Mouse (Mus musculus): ENCODE results near the gene Gp1ba.

Gene Gp1ba

GRCm38 (mm10) chr11:70669582-70670345, 30.8 kb downstream of the Gp1ba start:
- DNase-seq (ENCODE audit: low spot score in 2 of 2) = peak in 1 of 2 experiments; percentile 65

DNA sequence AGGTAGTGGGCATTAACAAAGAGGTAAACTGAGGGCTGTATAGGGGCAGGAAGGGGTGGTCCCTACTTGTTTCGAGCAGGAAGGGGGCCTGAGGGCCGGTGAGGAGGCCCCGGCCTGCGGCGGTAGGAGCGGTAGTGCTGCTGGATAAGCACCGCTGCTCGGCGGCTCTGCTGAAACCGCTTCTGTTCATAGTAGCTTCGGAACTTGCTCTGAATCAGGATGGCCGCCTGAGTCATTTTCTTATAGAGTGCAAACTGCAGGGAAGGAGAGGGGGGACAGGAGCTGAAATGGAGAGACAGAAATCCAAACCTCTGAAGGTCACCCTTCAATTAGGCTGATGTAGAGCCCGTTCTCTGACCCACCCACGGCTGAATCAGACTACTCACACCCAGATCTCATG, 31.6 kb downstream of the Gp1ba start:
- no peak for DNase-seq (ENCODE audit: low spot score in 2 of 2)

DNA sequence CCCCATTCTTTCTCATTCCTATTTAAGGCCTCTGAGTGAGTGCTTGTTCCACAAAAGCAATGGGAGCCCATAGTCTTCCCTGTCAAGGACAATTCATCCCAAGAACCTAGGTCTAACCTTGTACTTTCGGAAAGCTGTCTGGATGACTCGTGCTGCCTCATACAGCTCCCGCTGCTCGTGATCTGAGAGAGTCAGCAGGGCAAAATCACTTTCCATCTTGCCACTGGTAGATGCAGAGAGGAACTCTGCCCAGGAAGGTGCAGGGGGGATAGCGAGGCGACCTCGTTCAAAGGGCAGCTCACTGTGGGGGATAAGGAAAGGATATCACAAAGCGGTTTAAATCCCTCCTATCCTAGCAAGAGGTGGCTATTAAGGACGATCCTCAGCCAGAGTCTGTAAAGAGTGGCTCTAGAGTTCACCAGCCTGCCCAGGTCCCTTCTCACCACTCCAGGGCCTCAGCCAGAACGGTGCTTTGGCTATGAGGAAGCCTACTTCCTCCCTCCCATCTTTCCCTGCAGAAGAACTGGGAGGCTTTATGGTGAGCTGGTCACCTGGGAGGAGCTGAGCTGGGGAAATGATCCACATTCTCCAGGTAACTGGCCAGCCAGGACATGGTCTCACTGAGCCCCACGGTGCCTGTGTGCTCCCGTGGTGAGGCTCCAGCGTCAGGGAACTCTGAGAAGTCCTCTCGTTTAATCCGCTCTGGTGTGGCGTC, 32.6 kb downstream of the Gp1ba start:
- DNase-seq (ENCODE audit: low spot score in 2 of 2) = no peak

DNA sequence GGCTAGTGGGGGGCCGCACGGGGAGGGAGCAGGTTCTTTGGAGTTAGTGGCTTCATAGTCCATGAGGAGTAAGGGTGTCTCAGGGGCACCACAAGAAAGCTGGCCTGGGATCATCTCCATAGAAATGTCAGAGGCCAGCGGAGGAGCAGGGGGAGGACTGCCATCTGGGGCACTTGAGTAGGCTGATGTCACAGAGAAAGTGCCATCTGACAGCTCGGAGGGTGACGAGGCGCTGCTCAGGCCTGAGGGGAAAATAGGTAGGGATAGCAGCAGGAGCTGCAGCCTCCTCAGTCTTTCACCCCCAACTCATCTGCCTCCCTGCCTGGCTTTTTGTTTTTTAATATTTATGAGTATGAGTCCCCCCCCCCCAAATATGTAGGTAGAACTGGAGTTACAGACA, 35.1 kb downstream of the Gp1ba start:
- DNase-seq (ENCODE audit: low spot score in 2 of 2) = no peak

DNA sequence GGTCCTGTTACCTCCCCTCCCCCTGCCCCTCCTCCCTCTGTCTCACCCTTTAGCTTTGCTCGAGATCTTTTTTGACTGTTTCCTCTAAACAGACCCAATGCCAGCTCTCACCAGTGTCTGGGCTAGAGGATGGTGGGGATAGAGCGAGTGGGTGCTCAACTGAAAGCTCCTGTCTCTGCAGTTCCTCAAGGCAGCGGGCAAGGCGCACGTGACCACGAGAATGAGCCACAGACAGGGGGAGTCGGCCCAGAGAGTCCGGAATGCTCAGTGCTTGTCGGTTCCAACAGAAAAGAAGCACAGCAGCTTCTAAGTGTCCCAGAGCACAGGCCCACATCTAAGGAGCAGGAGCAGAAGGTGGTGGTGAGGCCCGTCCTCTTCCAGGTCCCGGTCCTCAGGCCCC, 35.6 kb downstream of the Gp1ba start:
- no peak for DNase-seq (ENCODE audit: low spot score in 2 of 2)

- DNase-seq (ENCODE audit: low spot score in 2 of 2) = no peak
Measured at GRCm38 (mm10) chr11:70678092-70678491, 39.2 kb downstream of the Gp1ba start.

GRCm38 (mm10) chr11:70678576-70678975, 39.7 kb downstream of the Gp1ba start:
- no peak for DNase-seq (ENCODE audit: low spot score in 2 of 2)

GRCm38 (mm10) chr11:70679361-70679760, 40.4 kb downstream of the Gp1ba start:
- DNase-seq (ENCODE audit: low spot score in 2 of 2) = no peak

GRCm38 (mm10) chr11:70679894-70680293, 41.0 kb downstream of the Gp1ba start:
- no peak for DNase-seq (ENCODE audit: low spot score in 2 of 2)

DNA sequence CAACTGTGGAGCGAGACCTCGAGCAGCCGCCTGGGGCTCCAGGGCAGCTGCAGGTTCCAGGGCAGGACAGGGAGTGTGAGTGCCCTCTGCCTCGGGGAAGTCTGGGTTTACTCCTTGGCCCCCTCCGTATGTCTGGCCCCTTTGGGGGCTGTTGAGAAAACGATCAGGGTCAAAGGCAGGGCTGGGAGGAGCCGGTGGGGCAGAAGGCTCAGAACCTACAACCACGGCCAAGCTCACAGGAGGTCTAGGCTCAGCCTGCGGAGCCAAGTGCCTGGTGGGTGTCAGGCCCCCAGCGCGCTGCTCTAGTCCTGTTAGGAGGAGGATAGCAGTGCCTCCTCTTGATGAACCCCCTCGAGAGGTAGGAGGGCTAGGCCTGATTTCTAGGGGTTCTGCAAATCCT, 42.2 kb downstream of the Gp1ba start:
- DNase-seq (ENCODE audit: low spot score in 2 of 2) = no peak

DNA sequence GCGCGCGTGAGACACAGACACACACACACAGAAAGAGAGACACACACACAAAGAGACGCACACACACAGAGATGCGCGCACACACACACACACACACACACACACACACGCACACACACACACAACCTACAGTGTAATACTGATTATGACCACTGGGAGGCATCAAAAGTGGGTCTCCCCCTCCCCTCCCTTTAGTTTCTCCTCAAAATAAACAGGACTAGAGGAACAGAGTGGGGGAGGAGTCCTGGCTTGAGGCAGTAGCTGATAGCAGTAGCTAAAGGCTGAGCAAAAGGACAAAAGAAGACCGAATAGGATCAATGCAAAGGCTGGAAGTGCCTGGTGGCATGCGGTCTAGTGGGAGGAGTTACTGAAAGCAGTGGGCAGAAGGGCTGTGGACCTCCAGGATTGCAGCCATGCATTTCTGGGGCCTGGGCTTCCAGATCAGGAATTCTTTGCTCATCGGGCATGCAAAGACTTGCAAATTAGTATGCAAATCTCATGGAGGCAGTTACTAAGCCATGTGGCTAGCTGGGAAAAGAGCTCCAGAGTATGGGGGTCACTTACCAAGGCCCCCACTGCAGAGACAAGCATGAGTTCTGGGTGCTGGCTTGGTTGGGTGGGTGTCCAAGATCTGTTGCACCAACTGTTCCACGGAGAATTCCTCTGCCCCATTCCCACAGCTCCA, 43.1 kb downstream of the Gp1ba start:
- no peak for DNase-seq (ENCODE audit: low spot score in 2 of 2)

DNA sequence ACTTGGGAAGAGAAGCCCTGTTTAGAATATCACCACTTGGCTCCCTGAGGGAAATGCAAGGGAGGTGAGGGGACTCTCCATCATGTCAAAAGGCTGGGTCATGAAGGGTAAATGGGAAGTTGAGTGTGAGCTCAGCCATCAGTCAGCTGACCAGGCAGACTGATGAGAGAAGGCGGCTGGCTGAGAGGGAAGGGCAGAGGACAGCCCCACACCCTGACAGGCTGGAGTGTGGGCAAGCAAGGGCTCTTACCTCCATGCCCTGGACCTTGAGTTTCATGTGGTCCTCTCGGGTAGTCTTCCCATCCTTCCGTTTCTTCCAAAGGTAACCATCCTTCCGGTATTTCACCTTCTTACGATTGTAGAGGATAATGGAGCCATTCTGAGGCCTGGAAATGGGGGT, 44.7 kb downstream of the Gp1ba start:
- DNase-seq (ENCODE audit: low spot score in 2 of 2) = no peak

GRCm38 (mm10) chr11:70686901-70687566, 48.1 kb downstream of the Gp1ba start:
- DNase-seq (ENCODE audit: low spot score in 2 of 2) = peak in 1 of 2 experiments; percentile 38

GRCm38 (mm10) chr11:70687601-70688199, 48.8 kb downstream of the Gp1ba start, which contains the start of gene Camta2:
Gene Camta2 (minus strand): TSS chr11:70688105.
- DNase-seq (ENCODE audit: low spot score in 2 of 2) = peak; percentile 74 to 88

GRCm38 (mm10) chr11:70688372-70688771, 49.5 kb downstream of the Gp1ba start:
- no peak for DNase-seq (ENCODE audit: low spot score in 2 of 2)

DNA sequence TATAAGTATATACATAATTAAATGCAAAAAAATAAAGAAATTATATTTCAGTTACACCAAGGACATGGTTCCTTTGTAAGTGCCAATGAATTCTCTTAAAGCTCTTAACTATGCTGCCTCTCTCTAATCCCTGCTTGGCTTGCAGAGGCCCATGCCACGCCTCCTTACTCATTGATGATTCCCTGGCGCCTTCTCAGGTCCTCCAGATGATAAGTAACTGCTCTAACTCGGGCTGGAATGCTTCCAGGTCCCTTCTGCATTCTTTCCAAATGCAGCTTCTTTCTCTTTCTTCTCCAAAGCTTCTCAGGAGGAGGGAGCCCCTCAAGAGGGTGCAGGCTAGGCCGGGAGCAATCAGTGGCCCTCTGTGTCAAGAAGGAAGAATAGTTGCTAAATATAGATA, 50.7 kb downstream of the Gp1ba start:
- DNase-seq (ENCODE audit: low spot score in 2 of 2) = no peak
